In the genomic region with DNA sequence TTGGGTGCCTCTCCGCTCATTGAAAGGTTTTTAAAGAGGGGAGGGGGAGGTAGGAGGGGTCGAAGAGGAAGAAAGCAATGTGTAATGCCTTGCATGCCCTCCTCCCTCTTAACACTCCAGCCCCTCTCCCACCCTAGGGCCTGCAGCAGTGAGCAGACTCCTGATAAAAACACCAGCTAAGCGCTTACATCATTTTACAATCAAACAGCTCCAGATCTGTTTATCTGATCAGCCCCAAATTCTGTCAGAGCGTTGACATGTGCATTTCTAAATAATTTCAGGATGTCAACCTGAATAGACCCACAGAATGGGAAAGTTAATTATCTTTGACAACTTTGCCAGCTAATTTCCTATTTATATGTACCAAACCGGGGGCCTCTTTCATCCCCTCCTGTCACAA, we compare ENCODE assay signal across 13 mouse cellular contexts.
"Had no signal": no experiment of that assay in that cellular context is flagged by ENCODE, and none has a peak within 500 bp of the region (broad histone marks: within the 10 kb centered on the region; RNA-seq: fewer than 3 reads in every experiment).

No protein-coding gene starts in this region.

- H3K4me3 ChIP-seq: kidney, embryonic 15.5 days; limb, embryonic 13.5 days; midbrain, embryonic 10.5 days; myocyte; neural tube, embryonic 15.5 days; stomach, embryonic 15.5 days had no signal

- H3K9me3 ChIP-seq: kidney, embryonic 15.5 days; limb, embryonic 13.5 days; midbrain, embryonic 10.5 days; neural tube, embryonic 15.5 days; stomach, embryonic 15.5 days had no signal

- H3K27me3 ChIP-seq: kidney, embryonic 15.5 days; limb, embryonic 13.5 days; stomach, embryonic 15.5 days had no signal

- H3K27ac ChIP-seq: kidney, embryonic 15.5 days; limb, embryonic 13.5 days; liver, embryonic 14.5 days; midbrain, embryonic 10.5 days; neural tube, embryonic 15.5 days; stomach, embryonic 15.5 days had no signal

- H3K4me1 ChIP-seq: stomach, embryonic 15.5 days had no signal

- DNase-seq: kidney, adult 2 months; kidney, postnatal 14 days; left cerebral cortex, postnatal 4 days; lung, adult 18-20 months; thymus, adult 2 months; thymus, postnatal 25 days had no signal

- H3K4me2 ChIP-seq: kidney, embryonic 15.5 days; limb, embryonic 13.5 days; neural tube, embryonic 15.5 days; stomach, embryonic 15.5 days had no signal

- H3K9ac ChIP-seq: kidney, embryonic 15.5 days; limb, embryonic 13.5 days; liver, embryonic 14.5 days; neural tube, embryonic 15.5 days; stomach, embryonic 15.5 days had no signal

- H3K36me3 ChIP-seq: kidney, embryonic 15.5 days; limb, embryonic 13.5 days; midbrain, embryonic 10.5 days; neural tube, embryonic 15.5 days; stomach, embryonic 15.5 days had no signal
